In genomic region chr5:126735733-126736132, GRCm38 (mm10) we compare ENCODE assay signal across 24 mouse cellular contexts.
DNase-seq lines count a peak whose midpoint lies in the region; ATAC-seq and TF ChIP-seq lines count a peak whose summit lies in the region.
"Had no signal": no experiment of that assay in that cellular context is flagged by ENCODE, and none has a peak within 500 bp of the region (broad histone marks: within the 10 kb centered on the region; RNA-seq: fewer than 3 reads in every experiment).

No protein-coding gene starts in this region.

- no peak for ATAC-seq in Patski
- no peak for ATAC-seq in forebrain, embryonic 14.5 days
- ATAC-seq: forebrain, postnatal 0 days; hindbrain, embryonic 16.5 days; inflammation-experienced regulatory T-cells, adult 6 months; intestine, postnatal 0 days had no signal

- no peak overlapping the region for H3K4me3 ChIP-seq in layer of hippocampus, adult 2 months
- no peak overlapping the region for H3K4me3 ChIP-seq in E14TG2a.4 (replicated peaks; ENCODE audit: low read length)
- no peak overlapping the region for H3K4me3 ChIP-seq in embryonic facial prominence, embryonic 10.5 days
- H3K4me3 ChIP-seq in forebrain, embryonic 14.5 days (ENCODE audit: low read depth, low read length): no peak overlapping the region
- H3K4me3 ChIP-seq: embryonic facial prominence, embryonic 13.5 days; forebrain, embryonic 12.5 days; gastrocnemius, adult 2 months; hindbrain, embryonic 12.5 days had no signal

- DNase-seq in layer of hippocampus, adult 2 months (ENCODE audit: low spot score in 2 of 2): no peak
- DNase-seq in layer of hippocampus, adult 18-20 months (ENCODE audit: low spot score in 2 of 2): no peak
- no peak for DNase-seq in Patski (ENCODE audit: low read depth, low spot score)
- DNase-seq in embryonic facial prominence, embryonic 10.5 days (ENCODE audit: low spot score): peak; percentile 7
- DNase-seq in forebrain, embryonic 14.5 days (ENCODE audit: low spot score): no peak
- no peak for DNase-seq in embryo, embryonic 9.5 days (ENCODE audit: extremely low spot score)
- DNase-seq: adrenal gland, adult 2 months; adrenal gland, postnatal 36 days; cerebellum, adult 11 months; cerebellum, adult 8-10 months; cerebellum, postnatal 14 days; embryo, embryonic 11 days; forebrain, postnatal 0 days; gastrocnemius, adult 2 months; gastrocnemius, postnatal 25 days; heart, postnatal 10 days; heart, postnatal 4 days had no signal

- TF ChIP-seq CTCF in layer of hippocampus, adult 2 months (conservative IDR thresholded peaks at IDR 0.05): peak; percentile 50
- TF ChIP-seq CTCF in E14TG2a.4 (conservative IDR thresholded peaks at IDR 0.05; ENCODE audit: low read length) (peak; percentile 36; the same call in 1 of the 2 replicates), Patski (IDR thresholded peaks at IDR 0.05) (peak; percentile 31)

- in situ Hi-C loops in Patski (cut with MboI; ENCODE audit: low pct_unique_long_range_greater_than_20kb): no loop called here

- H3K27me3 ChIP-seq in E14TG2a.4 (ENCODE audit: insufficient read depth, low read length) (peaks cover 41% of the 10 kb centered on the region), Patski (no peaks in the 10 kb centered on the region)
- H3K27me3 ChIP-seq in embryonic facial prominence, embryonic 10.5 days (replicated peaks; ENCODE audit: low read depth, poor library complexity, severe bottlenecking): no peaks in the 10 kb centered on the region
- H3K27me3 ChIP-seq in forebrain, embryonic 14.5 days (replicated peaks; ENCODE audit: control insufficient read depth, insufficient read depth, low read length): no peaks in the 10 kb centered on the region
- H3K27me3 ChIP-seq: embryonic facial prominence, embryonic 13.5 days; hindbrain, embryonic 12.5 days had no signal

- H3K4me1 ChIP-seq in E14TG2a.4 (replicated peaks; ENCODE audit: low read depth, low read length): peaks cover 11% of the 10 kb centered on the region
- peaks cover 4% of the 10 kb centered on the region; the same call in 1 of the 2 replicates for H3K4me1 ChIP-seq in embryonic facial prominence, embryonic 10.5 days
- peaks cover 1% of the 10 kb centered on the region; the same call in 1 of the 2 replicates for H3K4me1 ChIP-seq in forebrain, embryonic 14.5 days (ENCODE audit: control insufficient read depth, insufficient read depth, low read length)

- CTCF ChIA-PET in Patski (lab: Charles Lee): no interaction called here

- no peak overlapping the region for H3K27ac ChIP-seq in layer of hippocampus, adult 2 months
- no peak overlapping the region for H3K27ac ChIP-seq in embryonic facial prominence, embryonic 10.5 days (replicated peaks)
- H3K27ac ChIP-seq in forebrain, embryonic 14.5 days (ENCODE audit: low read depth, low read length): no peak overlapping the region
- H3K27ac ChIP-seq: embryonic facial prominence, embryonic 13.5 days; forebrain, embryonic 12.5 days; gastrocnemius, adult 2 months; hindbrain, embryonic 12.5 days had no signal

- POLR2A ChIA-PET in Patski (lab: Charles Lee): no interaction called here

- H3K9me3 ChIP-seq in E14TG2a.4 (ENCODE audit: low read length): no peaks in the 10 kb centered on the region
- H3K9me3 ChIP-seq in embryonic facial prominence, embryonic 10.5 days: no peaks in the 10 kb centered on the region
- no peaks in the 10 kb centered on the region for H3K9me3 ChIP-seq in forebrain, embryonic 14.5 days (replicated peaks; ENCODE audit: control insufficient read depth, low read length)
- H3K9me3 ChIP-seq: embryonic facial prominence, embryonic 13.5 days; forebrain, embryonic 12.5 days; hindbrain, embryonic 12.5 days had no signal

- H3K9ac ChIP-seq in forebrain, embryonic 14.5 days (ENCODE audit: low read length): no peak overlapping the region
- H3K9ac ChIP-seq: embryonic facial prominence, embryonic 13.5 days; forebrain, embryonic 12.5 days; forebrain, postnatal 0 days; hindbrain, embryonic 12.5 days had no signal

- no peaks in the 10 kb centered on the region for H3K36me3 ChIP-seq in E14TG2a.4 (ENCODE audit: insufficient read depth, low read length)
- no peaks in the 10 kb centered on the region for H3K36me3 ChIP-seq in embryonic facial prominence, embryonic 10.5 days (replicated peaks)
- no peaks in the 10 kb centered on the region for H3K36me3 ChIP-seq in forebrain, embryonic 14.5 days (ENCODE audit: control insufficient read depth, insufficient read depth, low read length)
- H3K36me3 ChIP-seq: embryonic facial prominence, embryonic 13.5 days; forebrain, embryonic 12.5 days; hindbrain, embryonic 12.5 days had no signal

- H3K4me2 ChIP-seq in forebrain, embryonic 14.5 days (ENCODE audit: low read length): no peak overlapping the region
- H3K4me2 ChIP-seq: embryonic facial prominence, embryonic 13.5 days; forebrain, embryonic 12.5 days; hindbrain, embryonic 12.5 days had no signal
